Mouse (Mus musculus) heart, adult 2 months (tissue): Measurements from ENCODE around the gene Fbxo2.

Experiments
- CTCF ChIP-seq: fragments of 200-600 bp; IDR thresholded peaks from 2 replicates; pipeline ENCODE4 v1.8.1; 2022; ENCODE audit warnings: antibody characterized with exemption, mild to moderate bottlenecking, moderate library complexity
- EP300 ChIP-seq: fragments of 200-500 bp; IDR thresholded peaks from 2 replicates; pipeline ENCODE4 v1.6.1; 2011; ENCODE audit warnings: low read depth, low read length, control low read depth; ENCODE audit not compliant: insufficient read depth
- POLR2A ChIP-seq: fragments of 200-500 bp; IDR thresholded peaks from 2 replicates; pipeline ENCODE4 v1.6.1; 2011; ENCODE audit warnings: mild to moderate bottlenecking, low read depth, low read length, control low read depth; ENCODE audit not compliant: insufficient read depth

DNA sequence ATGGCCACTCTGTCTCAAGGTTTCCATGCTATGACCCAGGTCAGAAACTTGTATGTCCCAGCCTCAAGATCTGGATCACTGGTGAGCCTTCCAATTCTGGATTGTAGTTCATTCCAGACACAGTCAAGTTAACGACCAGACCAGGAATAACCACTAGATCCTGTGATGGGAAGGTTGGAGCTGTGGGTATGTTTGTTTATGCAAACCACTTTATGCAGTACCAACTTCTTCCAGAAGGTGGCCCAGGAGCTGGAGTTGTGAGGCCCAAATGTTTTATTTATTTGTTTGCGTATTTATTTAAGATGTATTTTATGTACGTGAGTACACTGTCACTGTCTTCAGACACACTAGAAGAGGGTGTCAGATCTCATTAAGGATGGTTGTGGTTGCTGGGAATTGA, 5.4 kb upstream of the Fbxo2 start:
- TF ChIP-seq CTCF: peak; percentile 77
- TF ChIP-seq EP300: no peak
- TF ChIP-seq POLR2A: no peak
